Mouse (Mus musculus) myocyte (in vitro differentiated cells): ENCODE results near the gene Gbp2b.

Source experiments
- E2F4 ChIP-seq: IDR thresholded peaks from one replicate; pipeline ENCODE4 v1.6.1; 2011; ENCODE audit warnings: mild to moderate bottlenecking, control low read depth, moderate library complexity; ENCODE audit not compliant: insufficient read depth
- MAX ChIP-seq: IDR thresholded peaks from one replicate; pipeline ENCODE4 v1.6.1; 2011; ENCODE audit warnings: low read depth, mild to moderate bottlenecking, control low read depth
- MYOD1 ChIP-seq, 3 experiments: IDR thresholded peaks; one replicate each; pipeline ENCODE4 v1.6.1; 2011; ENCODE audit warnings: control low read depth in 2 of 3, low read depth in 2 of 3, mild to moderate bottlenecking in 2 of 3, moderate library complexity in 1 of 3; ENCODE audit not compliant: insufficient read length in 2 of 3, control insufficient read depth in 1 of 3
- MYOG ChIP-seq, 3 experiments: IDR thresholded peaks; one replicate each; pipeline ENCODE4 v1.6.1; 2011; ENCODE audit warnings: control low read depth in 2 of 3, low read depth in 2 of 3, mild to moderate bottlenecking in 2 of 3; ENCODE audit not compliant: insufficient read length in 2 of 3, control insufficient read depth in 1 of 3, insufficient read depth in 1 of 3
- POLR2A ChIP-seq: IDR thresholded peaks from one replicate; pipeline ENCODE4 v1.6.1; 2011; ENCODE audit warnings: low read depth, mild to moderate bottlenecking, control low read depth, moderate library complexity; ENCODE audit not compliant: insufficient read length
- POLR2AphosphoS2 ChIP-seq: IDR thresholded peaks from one replicate; pipeline ENCODE4 v1.6.1; 2011; ENCODE audit warnings: low read depth, control low read depth; ENCODE audit not compliant: insufficient read length
- TCF3 ChIP-seq: IDR thresholded peaks from one replicate; pipeline ENCODE4 v1.6.1; 2011; ENCODE audit warnings: low read depth, control low read depth; ENCODE audit not compliant: insufficient read length

DNA sequence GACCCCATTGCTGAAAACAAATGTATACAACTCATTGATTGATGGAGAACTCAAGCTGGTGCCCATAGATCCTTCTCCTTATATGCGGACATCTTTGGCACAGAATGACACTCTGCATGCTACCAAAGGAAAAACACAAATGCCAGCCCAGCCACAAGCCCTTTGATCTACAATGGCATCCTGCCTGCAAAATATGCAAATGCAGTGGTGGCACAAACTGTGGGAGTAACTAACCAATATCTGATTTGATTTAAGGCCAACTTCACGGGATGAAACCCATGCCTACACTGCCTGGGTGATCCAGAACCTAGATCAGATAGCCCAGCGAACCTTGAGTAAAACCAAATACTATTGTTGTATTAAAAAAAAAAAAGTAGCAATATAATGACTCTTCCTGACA, 48.0 kb upstream of the Gbp2b start:
- TF ChIP-seq POLR2A, result no peak
- TF ChIP-seq POLR2AphosphoS2, result no peak
- TF ChIP-seq E2F4, result no peak
- no peak for TF ChIP-seq TCF3
- TF ChIP-seq MYOD1 (IDR thresholded peaks at IDR 0.05; ENCODE audit: control insufficient read depth in 1 of 3, insufficient read length in 2 of 3, low read depth in 2 of 3), result no peak
- no peak for TF ChIP-seq MYOG (IDR thresholded peaks at IDR 0.05; ENCODE audit: control insufficient read depth in 1 of 3, insufficient read depth in 1 of 3, insufficient read length in 2 of 3, low read depth in 2 of 3)
- TF ChIP-seq MAX, result no peak
